Mouse (Mus musculus) heart, embryonic 16.5 days (tissue): ENCODE measurements around the gene Pcnx3. TPM values are rescaled to one million over a fixed set of nuclear protein-coding genes. Genes with fewer than 3 reads are reported as not detected.

Experiments
- ATAC-seq: fragments of 200-750 bp; cut with Nextera tagmentation; replicated peaks from 2 replicates; pipeline ENCODE4 v1.8.0; 2017; ENCODE audit warnings: moderate number of reproducible peaks; ENCODE audit not compliant: insufficient read depth, low FRiP score; ENCODE audit errors: extremely low read depth
- H3K27ac ChIP-seq: fragments of 300-500 bp; sonication (generic); 2 replicates; pipeline ENCODE4 v1.5.1; 2014; ENCODE audit warnings: mild to moderate bottlenecking, low read length, control low read depth, moderate library complexity
- H3K27me3 ChIP-seq: fragments of 300-500 bp; sonication (generic); 2 replicates; pipeline ENCODE4 v1.6.1; 2014; ENCODE audit warnings: low read length, mixed read lengths; ENCODE audit not compliant: control insufficient read depth, insufficient read depth
- H3K36me3 ChIP-seq: fragments of 300-500 bp; sonication (generic); 2 replicates; pipeline ENCODE4 v1.6.1; 2014; ENCODE audit not compliant: control insufficient read depth, insufficient read depth
- H3K4me1 ChIP-seq: fragments of 300-500 bp; sonication (generic); 2 replicates; pipeline ENCODE4 v1.6.1; 2014; ENCODE audit warnings: low read length, mixed read lengths; ENCODE audit not compliant: control insufficient read depth, insufficient read depth
- H3K4me2 ChIP-seq: fragments of 300-500 bp; sonication (generic); 2 replicates; pipeline ENCODE4 v1.6.1; 2014; ENCODE audit warnings: low read depth, mild to moderate bottlenecking, control low read depth, low read length
- H3K4me3 ChIP-seq: fragments of 300-500 bp; sonication (generic); 2 replicates; pipeline ENCODE4 v1.5.1; 2014; ENCODE audit warnings: mild to moderate bottlenecking, control low read depth, low read length
- H3K9ac ChIP-seq: fragments of 300-500 bp; sonication (generic); 2 replicates; pipeline ENCODE4 v1.6.1; 2014; ENCODE audit warnings: low read length, control low read depth
- H3K9me3 ChIP-seq: fragments of 300-500 bp; sonication (generic); replicated peaks from 2 replicates; pipeline ENCODE4 v1.6.1; 2016; ENCODE audit warnings: low read length; ENCODE audit not compliant: control insufficient read depth
- WGBS: fragments of 180-500 bp; shearing (Covaris S2); extraction: QIAGEN DNeasy Blood & Tissue Kit; methylation state at CpG from one replicate; pipeline ENCODE4 v1.1.7; 2014; 5-methylcytosine and 5-hydroxymethylcytosine counted together
- polyA plus RNA-seq: library from polyadenylated mRNA; unstranded; fragments of >200 nt; fragmentation: Nextera tagmentation; extraction: Ambion mirVana; gene quantifications from 2 replicates; pipeline ENCODE4 v1.2.1, GENCODE M21; 2015

Pcnx3 gene
- polyA plus RNA-seq, 1 experiment from 2014 or later, result 11.5 TPM

DNA sequence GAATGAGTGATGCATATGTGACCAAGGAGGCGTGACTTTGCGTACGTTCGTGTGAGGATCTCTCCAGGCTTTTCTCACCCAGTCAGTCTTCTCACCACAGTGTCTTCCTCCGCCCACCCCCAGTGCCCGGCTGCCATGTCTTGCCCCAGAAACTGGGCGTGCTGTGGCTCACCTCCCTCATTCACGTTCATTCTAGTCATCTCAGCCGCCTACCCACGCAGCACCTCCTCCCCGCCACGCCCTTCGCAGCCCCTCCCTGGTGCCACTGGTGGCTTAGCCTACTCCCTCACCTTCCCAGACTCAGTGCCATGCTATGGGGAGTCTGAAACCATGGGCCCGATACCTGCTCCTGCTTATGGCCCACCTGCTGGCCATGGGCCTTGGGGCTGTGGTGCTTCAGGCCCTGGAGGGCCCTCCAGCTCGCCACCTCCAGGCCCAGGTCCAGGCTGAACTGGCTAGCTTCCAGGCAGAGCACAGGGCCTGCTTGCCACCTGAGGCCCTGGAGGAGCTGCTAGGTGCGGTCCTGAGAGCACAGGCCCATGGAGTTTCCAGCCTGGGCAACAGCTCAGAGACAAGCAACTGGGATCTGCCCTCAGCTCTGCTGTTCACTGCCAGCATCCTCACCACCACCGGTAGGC, 15.6 kb upstream of the Pcnx3 start, which contains the start of gene Kcnk7:
TSS of gene Kcnk7 (plus strand) at position 205 of the 638 bp plus-strand sequence.
- 69% methylated on average over 17 of the region's 17 CpGs for WGBS
- ATAC-seq, result peak; percentile 32; the same call in 1 of the 2 replicates
- Histone ChIP-seq H3K27me3 (no peaks in the 10 kb centered on the region), H3K4me2 (no peak within 1 kb of the TSS), H3K4me3 (no peak within 1 kb of the TSS), H3K36me3 (peaks cover 39% of the 10 kb centered on the region), H3K9ac (no peak within 1 kb of the TSS), H3K9me3 (no peaks in the 10 kb centered on the region), H3K27ac (peak within 1 kb of the TSS; percentile 33), H3K4me1 (peaks cover 17% of the 10 kb centered on the region)

DNA sequence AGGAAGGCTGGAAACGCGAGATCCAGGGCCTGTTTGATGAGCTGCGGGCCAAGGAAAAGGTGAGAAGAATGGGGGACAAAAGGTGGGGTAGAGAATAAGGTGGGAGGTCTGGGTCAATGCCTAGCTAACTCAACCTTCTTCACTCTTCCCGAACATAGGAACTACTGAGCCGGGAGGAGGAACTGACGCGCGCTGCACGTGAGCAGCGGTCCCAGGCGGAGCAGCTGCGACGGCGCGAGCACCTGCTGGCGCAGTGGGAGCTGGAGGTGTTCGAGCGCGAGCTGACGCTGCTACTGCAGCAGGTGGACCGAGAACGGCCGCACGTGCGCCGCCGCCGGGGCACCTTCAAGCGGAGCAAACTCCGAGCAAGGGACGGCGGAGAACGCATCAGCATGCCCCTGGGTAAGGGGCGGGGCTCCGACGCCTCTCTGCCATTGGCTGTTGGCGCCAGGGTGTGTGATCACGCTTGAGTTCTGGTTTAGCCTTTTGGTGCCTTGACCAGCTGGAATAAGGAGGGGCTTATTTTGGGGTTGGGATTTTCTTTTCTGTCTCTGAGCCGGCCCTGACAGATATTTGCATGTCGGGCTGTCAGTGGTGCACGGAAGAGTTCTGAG, 7.2 kb upstream of the Pcnx3 start:
- peaks cover 6% of the 10 kb centered on the region for H3K4me1 ChIP-seq
- no peak overlapping the region for H3K9ac ChIP-seq
- no peak for ATAC-seq
- 38% methylated on average over 41 of the region's 41 CpGs for WGBS
- H3K4me2 ChIP-seq, result peak overlapping the region; percentile 7; the same call in 1 of the 2 replicates
- no peaks in the 10 kb centered on the region for H3K27me3 ChIP-seq
- H3K4me3 ChIP-seq, result no peak overlapping the region
- no peak overlapping the region for H3K27ac ChIP-seq
- peaks cover 49% of the 10 kb centered on the region for H3K36me3 ChIP-seq
- no peaks in the 10 kb centered on the region for H3K9me3 ChIP-seq

DNA sequence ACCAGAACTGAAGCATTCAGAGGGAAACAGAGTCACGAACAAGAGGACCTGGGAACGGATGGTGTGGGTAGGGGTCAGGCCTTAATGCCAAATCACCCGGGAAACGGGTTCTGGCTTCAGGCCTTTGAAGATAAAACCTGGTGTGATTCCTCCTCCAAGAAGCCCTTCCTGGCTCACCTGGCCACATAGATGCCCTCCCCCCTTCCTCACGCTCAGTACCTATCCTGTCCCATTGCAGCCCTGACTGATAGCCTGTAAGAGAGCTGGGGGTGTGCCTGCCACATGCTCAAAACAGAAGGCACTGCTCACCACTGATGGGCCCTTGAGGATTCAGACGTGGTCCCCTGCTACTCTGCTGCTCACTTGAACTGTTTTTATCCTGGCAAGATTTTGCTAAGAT, 5.1 kb upstream of the Pcnx3 start:
- WGBS, result 79% methylated on average over 6 of the region's 6 CpGs
- H3K36me3 ChIP-seq, result peaks cover 36% of the 10 kb centered on the region
- peaks cover 14% of the 10 kb centered on the region for H3K4me1 ChIP-seq
- H3K9ac ChIP-seq, result no peak overlapping the region
- H3K4me3 ChIP-seq, result no peak overlapping the region
- peak overlapping the region; percentile 99 for H3K4me2 ChIP-seq
- no peaks in the 10 kb centered on the region for H3K27me3 ChIP-seq
- ATAC-seq, result no peak
- peak overlapping the region; percentile 94 for H3K27ac ChIP-seq
- H3K9me3 ChIP-seq, result no peaks in the 10 kb centered on the region

DNA sequence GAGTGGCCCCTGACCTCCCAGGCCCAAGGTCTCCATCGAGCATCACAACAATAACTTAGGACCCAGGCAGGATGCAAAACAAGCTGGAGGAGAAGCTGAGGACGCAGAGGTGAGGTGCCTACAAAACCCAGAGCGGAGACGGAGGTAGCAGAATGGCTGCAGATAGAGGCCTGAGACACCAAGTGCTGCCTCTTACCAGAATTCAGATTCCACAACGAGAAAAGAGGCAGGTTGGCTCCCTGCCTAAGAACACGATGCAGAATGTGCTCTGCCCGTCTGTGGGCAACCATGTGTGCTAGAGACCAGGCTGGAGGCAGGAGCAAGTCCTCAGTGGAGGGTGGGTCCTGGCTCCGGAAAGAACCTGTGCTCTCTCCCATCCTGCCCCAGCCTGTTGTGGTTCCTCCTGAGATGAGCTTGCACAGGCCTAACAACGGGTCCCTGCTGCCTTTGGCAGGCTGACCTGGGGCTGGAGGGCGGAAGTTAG, 4.2 kb upstream of the Pcnx3 start:
- Histone ChIP-seq H3K4me1 (peaks cover 14% of the 10 kb centered on the region), H3K27me3 (no peaks in the 10 kb centered on the region), H3K4me2 (peak overlapping the region; percentile 99), H3K9ac (peak overlapping the region; percentile 88), H3K4me3 (peak overlapping the region; percentile 77), H3K27ac (peak overlapping the region; percentile 94), H3K36me3 (peaks cover 29% of the 10 kb centered on the region), H3K9me3 (no peaks in the 10 kb centered on the region)
- ATAC-seq, result no peak
- WGBS, result 55% methylated on average over 10 of the region's 10 CpGs

DNA sequence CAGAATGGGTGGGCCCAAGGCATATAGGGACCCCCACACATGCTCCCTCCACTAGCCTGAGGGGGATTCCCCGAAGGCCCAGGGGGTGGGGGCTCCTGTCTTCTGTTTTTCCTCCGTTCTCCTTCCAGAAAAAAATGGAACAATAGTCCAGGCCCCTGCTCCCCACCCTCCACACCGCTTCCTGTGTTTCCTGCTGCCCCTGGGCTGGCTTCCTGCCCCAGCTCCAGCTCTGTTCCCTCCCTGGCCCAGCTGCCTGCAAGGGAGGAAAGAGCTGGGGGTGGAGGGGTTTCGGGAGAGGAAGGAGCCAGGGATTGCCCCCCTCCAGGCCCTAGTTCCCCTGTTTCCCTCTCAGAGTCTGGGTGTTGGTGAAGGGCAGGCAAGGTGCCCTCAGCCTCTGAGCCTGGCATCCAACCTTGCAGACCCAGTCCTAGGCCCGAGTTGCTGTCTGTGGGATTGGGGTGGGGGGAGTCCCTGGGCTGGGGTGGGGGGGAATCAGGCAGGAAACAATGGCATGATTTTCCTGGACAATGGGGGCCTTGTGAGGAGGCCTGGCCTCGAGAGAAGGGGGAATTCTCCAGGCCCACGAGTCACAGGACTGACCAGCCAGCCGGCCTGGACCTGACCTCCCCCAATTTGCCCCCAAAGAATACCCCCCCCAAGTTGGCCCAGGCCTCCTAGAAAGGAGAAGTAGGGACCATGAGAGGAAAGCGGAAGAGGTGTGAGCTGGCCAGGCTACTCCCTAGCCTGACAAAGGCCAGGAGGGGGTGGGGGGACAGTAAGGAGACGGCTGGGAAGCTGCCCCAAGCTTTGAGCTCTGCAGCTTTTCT, 3.6 kb upstream of the Pcnx3 start:
- Histone ChIP-seq H3K4me2 (peak overlapping the region; percentile 99), H3K27ac (peak overlapping the region; percentile 94), H3K9me3 (no peaks in the 10 kb centered on the region), H3K4me3 (peak overlapping the region; percentile 77), H3K27me3 (no peaks in the 10 kb centered on the region), H3K9ac (peak overlapping the region; percentile 88), H3K36me3 (peaks cover 23% of the 10 kb centered on the region), H3K4me1 (peaks cover 21% of the 10 kb centered on the region)
- 53% methylated on average over 10 of the region's 10 CpGs for WGBS
- ATAC-seq, result peak; percentile 25

DNA sequence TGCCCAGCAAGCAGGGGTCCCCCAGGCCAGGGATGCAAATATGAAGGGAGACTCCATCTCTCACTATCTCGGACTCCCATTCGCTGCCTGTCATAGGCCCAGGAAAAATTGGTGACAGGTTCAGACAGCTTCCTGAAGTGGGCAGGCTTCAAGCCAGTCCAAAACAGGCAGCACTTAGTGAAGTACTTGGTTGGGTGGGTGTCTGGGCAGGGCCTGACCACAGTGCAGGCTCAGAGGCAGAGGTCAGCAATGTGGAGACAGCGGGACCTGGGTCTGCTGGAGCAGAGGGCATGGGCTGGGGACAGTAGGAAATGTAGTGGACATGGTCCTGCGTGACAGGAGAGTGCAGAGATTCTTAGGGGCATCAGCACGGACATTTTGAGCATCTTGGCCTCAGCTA, 2.9 kb upstream of the Pcnx3 start:
- H3K36me3 ChIP-seq, result peaks cover 17% of the 10 kb centered on the region
- peak overlapping the region; percentile 99 for H3K4me2 ChIP-seq
- peak overlapping the region; percentile 77 for H3K4me3 ChIP-seq
- ATAC-seq, result no peak
- no peaks in the 10 kb centered on the region for H3K27me3 ChIP-seq
- peak overlapping the region; percentile 94 for H3K27ac ChIP-seq
- peak overlapping the region; percentile 88 for H3K9ac ChIP-seq
- peaks cover 21% of the 10 kb centered on the region for H3K4me1 ChIP-seq
- 45% methylated on average over 5 of the region's 5 CpGs for WGBS
- H3K9me3 ChIP-seq, result no peaks in the 10 kb centered on the region

DNA sequence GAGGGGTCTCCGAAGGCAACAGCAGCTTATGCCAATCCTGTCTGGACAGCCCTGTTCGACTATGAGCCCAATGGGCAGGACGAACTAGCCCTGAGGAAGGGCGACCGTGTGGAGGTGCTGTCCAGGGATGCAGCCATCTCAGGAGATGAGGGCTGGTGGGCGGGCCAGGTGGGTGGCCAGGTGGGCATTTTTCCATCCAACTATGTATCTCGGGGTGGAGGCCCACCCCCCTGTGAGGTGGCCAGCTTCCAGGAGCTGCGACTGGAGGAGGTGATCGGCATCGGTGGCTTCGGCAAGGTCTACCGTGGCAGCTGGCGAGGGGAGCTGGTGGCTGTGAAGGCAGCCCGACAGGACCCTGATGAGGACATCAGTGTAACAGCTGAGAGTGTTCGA, 1.6 kb upstream of the Pcnx3 start:
- Histone ChIP-seq H3K4me3 (peak overlapping the region; percentile 77), H3K4me1 (peaks cover 21% of the 10 kb centered on the region), H3K27me3 (no peaks in the 10 kb centered on the region), H3K4me2 (peak overlapping the region; percentile 99), H3K9me3 (no peaks in the 10 kb centered on the region), H3K9ac (peak overlapping the region; percentile 88), H3K36me3 (peaks cover 17% of the 10 kb centered on the region), H3K27ac (peak overlapping the region; percentile 94)
- ATAC-seq, result no peak
- WGBS, result 44% methylated on average over 15 of the region's 15 CpGs

DNA sequence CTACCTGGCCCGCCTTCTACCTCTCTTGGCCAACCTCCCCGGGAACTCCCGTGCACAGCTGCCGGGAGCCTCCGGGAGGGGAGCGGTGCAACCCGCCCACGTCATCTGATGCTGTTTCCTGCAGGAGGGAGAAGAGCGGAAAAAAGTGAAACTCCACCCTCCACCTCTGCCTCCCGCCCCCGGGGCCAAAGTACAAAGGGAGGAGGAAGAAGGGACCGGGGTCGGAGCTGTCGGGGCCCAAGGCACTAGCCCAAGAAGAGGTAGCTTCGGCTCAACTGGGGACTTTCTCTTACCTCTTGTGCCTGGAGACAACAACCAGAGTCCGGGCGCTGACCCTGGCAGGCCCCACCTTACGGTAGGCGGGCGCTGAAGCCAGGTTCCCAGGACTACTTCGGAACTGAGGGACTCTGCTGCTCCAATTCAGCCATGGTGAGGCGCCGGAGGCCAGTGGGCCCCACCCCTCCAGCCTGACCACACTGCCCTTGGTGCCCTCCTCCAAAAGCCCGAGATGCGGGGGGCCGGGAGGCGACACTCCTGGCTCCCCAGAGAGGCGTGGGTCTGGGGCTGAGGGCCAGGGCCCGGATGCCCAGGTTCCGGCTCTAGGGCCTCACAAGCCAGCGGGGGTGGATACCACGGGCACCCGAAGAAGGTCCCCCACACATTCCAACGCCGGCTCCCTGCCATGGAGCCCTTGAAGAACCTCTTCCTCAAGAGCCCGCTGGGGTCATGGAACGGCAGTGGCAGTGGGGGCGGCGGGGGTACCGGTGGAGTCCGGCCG, 1.0 kb upstream of the Pcnx3 start:
- peak overlapping the region; percentile 77 for H3K4me3 ChIP-seq
- peaks cover 20% of the 10 kb centered on the region for H3K36me3 ChIP-seq

More for the DNA sequence above, 1.0 kb upstream of the Pcnx3 start:
- Histone ChIP-seq H3K4me2 (peak overlapping the region; percentile 99), H3K27me3 (no peaks in the 10 kb centered on the region), H3K4me1 (peaks cover 21% of the 10 kb centered on the region), H3K9ac (peak overlapping the region; percentile 88), H3K9me3 (no peaks in the 10 kb centered on the region), H3K27ac (peak overlapping the region; percentile 94)
- WGBS, result 5% methylated on average over 42 of the region's 42 CpGs
- peak; percentile 57 for ATAC-seq
